Mouse (Mus musculus): ENCODE results near the gene Tbcc. TPM values are rescaled to one million over a fixed set of nuclear protein-coding genes. Genes with fewer than 3 reads are reported as not detected.

Tbcc gene
- polyA plus RNA-seq, 1 experiment from 2014 or later = 58.0 TPM

DNA sequence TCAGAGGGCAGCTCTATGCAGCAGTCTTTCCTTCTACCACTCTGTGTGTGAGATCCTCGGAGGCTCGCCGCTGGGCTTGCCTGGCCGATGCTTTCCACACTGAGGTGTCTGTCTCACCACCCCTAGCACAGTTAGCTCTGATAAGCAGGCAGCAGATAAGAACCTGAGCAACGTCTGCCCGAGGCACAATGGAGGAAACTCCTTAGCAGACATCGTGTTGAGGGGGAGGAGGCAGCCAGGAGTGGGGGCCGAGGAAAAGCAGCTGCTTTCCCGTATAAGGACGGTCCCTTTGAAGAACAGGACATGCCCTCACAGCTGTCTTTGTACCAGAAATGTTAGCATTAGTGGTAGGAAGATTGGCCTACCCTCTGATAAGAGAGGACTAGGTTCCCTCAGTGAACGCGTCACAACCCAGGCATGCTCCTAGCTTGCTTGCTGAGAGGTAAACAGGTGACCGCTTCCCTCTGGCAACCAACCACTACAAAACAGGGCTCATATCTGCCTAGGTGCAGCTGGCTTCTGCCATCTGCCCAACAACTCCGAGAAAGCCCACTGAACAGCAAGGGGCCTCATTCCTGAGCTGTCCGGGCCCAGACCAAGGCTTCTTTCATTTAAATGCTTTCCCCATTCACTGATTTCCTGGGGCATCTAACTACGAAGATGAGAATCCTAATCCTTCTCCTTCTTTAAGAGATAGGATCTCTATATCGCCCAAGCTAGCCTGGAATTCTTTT lies 4.4 kb upstream of the Tbcc start:
- Histone ChIP-seq H3K4me2 (replicated peaks) (no peak overlapping the region), H3K27ac (no peak overlapping the region), H3K9me3 (no peaks in the 10 kb centered on the region), H3K4me3 (no peak overlapping the region), H3K36me3 (no peaks in the 10 kb centered on the region), H3K27me3 (no peaks in the 10 kb centered on the region), H3K9ac (no peak overlapping the region), H3K4me1 (peaks cover 22% of the 10 kb centered on the region)
- ATAC-seq (ENCODE audit: low FRiP score, low read depth) = no peak
- 49% methylated on average over 17 of the region's 17 CpGs for WGBS

DNA sequence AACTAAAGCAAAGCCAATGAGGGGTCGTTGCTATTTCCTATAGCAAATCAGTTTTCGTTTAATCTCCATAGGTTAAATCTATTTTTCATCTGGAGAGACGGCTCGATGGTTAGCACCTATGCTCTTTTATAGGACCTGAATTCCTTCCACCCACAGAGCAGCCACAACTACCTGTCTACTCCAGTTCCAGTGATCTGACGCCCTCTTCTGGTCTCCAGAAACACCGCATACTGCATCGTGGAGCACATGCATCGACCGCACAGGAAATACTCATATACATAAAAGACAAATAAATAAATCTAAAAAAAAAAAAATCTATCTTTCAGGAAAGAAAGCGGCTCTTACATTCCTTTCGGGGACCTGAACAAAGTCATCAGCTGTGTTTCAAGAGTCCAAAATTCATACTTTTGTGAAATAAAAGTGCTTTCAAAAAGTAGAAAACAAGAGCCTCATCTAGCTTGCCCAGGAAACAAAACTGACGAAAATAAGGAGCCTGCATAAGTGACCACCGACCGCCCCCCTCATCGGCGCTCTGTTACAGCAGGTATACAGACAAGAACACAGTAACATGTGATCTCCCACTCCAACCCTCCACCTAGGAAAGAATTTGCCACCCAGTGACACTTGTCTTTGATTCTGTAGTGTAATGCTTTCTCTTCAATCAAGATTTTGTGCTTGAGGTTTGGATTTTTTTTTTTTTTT lies 1.8 kb upstream of the Tbcc start:
- Histone ChIP-seq H3K27ac (peak overlapping the region; percentile 99), H3K9me3 (no peaks in the 10 kb centered on the region), H3K4me3 (peak overlapping the region; percentile 94), H3K4me1 (peaks cover 43% of the 10 kb centered on the region), H3K9ac (peak overlapping the region; percentile 83), H3K4me2 (replicated peaks) (peak overlapping the region; percentile 77), H3K27me3 (no peaks in the 10 kb centered on the region), H3K36me3 (peaks cover 14% of the 10 kb centered on the region)
- 32% methylated on average over 16 of the region's 16 CpGs for WGBS
- no peak for ATAC-seq (ENCODE audit: low FRiP score, low read depth)

DNA sequence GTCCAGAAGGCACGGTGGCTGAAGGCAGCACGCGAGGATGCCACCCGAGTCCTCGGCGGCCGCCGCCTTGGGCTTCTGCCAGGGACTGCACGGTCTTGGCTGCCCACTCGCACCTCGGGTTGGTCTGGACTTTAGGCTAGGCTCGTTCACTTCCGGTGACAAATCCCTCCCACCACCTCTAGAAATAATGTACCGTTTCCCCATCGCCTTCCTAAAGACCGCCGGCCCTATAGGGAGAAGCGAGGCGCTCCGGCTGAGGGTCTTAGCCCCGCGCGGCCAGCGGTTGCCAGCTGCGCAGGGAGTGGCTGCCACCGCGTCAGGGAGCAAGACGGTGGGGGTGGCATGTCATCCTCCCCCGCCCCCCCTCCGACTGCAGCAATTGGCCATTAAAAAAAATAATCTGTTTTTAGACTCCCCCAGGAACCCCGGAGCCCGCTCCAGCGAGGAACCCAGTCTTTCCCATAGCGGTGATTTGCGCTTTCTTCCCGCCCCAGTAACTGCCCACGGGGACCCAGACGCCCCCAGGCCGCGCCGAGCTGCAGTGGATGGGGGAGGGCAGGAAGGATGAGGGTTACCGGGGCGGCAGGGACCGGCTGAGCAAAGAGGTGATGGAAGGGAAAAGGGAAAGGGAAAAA lies 917 bp upstream of the Tbcc start:
- ATAC-seq (ENCODE audit: low FRiP score, low read depth) = peak; percentile 45
- no peaks in the 10 kb centered on the region for H3K9me3 ChIP-seq
- WGBS = under 1% methylated on average over 44 of the region's 44 CpGs
- H3K27me3 ChIP-seq = no peaks in the 10 kb centered on the region
- peaks cover 18% of the 10 kb centered on the region for H3K36me3 ChIP-seq
- H3K9ac ChIP-seq = peak overlapping the region; percentile 83
- H3K4me3 ChIP-seq = peak overlapping the region; percentile 94
- peak overlapping the region; percentile 99 for H3K27ac ChIP-seq
- peaks cover 43% of the 10 kb centered on the region for H3K4me1 ChIP-seq
- H3K4me2 ChIP-seq (replicated peaks) = peak overlapping the region; percentile 77

DNA sequence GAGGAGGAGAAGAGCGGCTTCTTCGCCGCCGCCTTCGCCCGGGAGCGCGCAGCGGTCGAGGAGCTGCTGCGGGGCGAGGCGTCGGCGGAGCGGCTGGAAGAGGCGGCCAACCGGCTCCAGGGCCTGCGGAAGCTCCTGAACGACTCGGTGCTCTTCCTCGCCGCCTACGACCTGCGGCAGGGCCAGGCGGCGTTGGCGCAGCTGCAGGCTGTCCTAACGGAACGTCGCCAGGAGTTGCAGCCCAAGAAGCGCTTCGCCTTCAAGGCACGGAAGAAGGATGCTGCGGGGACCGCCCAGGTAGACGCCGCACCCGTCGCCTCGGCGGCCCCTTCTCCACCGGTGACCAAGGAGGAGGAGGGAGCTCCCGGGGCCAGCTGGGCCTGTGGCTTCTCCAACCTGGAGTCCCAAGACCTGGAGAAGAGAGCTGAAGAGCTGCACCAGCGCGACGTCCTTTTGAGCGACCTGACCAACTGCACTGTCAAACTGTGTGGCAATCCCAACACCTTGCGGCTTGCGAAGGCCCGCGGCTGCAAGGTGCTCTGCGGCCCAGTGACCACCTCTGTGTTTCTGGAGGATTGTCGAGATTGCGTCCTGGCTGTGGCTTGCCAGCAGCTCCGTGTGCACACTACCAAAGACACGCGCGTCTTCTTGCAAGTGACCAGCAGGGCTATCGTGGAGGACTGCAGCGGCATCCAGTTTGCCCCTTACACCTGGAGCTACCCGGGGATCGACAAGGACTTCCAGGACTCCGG lies 535 bp downstream of the Tbcc start:
- under 1% methylated on average over 64 of the region's 64 CpGs for WGBS
- peak overlapping the region; percentile 94 for H3K4me3 ChIP-seq
- peak; percentile 8 for ATAC-seq (ENCODE audit: low FRiP score, low read depth)
- peak overlapping the region; percentile 90 for H3K27ac ChIP-seq
- no peaks in the 10 kb centered on the region for H3K27me3 ChIP-seq
- peaks cover 18% of the 10 kb centered on the region for H3K36me3 ChIP-seq
- H3K9me3 ChIP-seq = no peaks in the 10 kb centered on the region
- H3K4me2 ChIP-seq (replicated peaks) = peak overlapping the region; percentile 99
- H3K4me1 ChIP-seq = peaks cover 38% of the 10 kb centered on the region
- peak overlapping the region; percentile 96 for H3K9ac ChIP-seq

DNA sequence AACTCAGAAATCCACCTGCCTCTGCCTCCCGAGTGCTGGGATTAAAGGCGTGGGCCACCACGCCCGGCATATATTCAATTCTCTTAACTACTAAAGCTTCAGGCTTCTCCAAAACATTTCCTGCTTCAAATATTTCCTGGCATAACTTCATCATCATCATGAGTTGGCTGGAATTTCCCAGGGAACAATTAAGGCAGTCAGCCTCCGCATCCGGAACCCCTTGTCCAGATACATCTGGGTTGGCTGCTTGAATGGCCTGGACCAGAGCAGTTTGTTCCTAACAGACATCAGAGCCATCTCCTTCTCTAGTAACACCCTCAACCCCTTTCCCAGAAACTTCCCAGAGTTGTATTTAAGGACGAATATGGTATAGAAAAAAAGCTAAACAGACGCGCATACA lies 4.9 kb downstream of the Tbcc start:
- no peak for ATAC-seq (ENCODE audit: low FRiP score, low read depth)
- Histone ChIP-seq H3K36me3 (peaks cover 18% of the 10 kb centered on the region), H3K9me3 (no peaks in the 10 kb centered on the region), H3K27ac (no peak overlapping the region), H3K4me2 (replicated peaks) (no peak overlapping the region), H3K27me3 (no peaks in the 10 kb centered on the region), H3K9ac (no peak overlapping the region), H3K4me3 (no peak overlapping the region), H3K4me1 (peaks cover 21% of the 10 kb centered on the region)
- 92% methylated on average over 9 of the region's 9 CpGs for WGBS

DNA sequence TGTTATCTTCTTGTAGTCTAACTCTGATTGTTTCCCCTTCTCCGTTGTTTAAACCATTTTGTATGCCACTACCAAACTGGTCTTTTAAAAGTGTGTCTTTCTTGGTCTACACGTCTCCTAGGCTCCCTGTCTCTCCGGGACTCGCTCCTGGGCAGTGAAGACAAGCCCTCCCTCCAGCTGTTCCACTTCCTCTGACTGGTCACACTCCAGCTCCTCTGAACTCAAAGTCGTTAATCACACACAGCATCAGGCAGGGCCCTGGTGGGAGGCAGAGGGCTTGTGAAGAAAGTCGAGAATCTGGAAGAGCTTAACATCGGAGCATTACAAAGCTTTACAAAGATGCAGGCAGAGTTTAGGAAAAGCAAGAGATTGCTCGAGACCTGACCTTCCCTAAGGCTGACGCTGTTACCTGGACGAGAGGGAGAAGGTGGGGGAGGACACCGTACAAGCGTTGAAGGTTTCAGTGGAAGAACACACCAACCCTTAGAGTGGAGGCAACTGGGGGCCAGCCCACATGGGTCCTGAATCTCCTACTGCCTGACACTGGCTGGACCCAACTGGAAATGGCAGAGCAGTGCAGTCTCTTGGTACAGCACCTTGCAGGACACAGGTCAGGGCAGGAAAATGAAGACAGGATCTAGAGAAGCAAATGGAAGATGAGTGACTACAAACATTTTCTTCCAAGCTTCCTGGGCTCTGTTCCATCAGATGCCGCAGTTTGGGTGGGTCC lies 6.9 kb downstream of the Tbcc start:
- Histone ChIP-seq H3K4me1 (peaks cover 9% of the 10 kb centered on the region), H3K27ac (no peak overlapping the region), H3K9me3 (no peaks in the 10 kb centered on the region), H3K27me3 (no peaks in the 10 kb centered on the region), H3K4me2 (replicated peaks) (no peak overlapping the region), H3K36me3 (peaks cover 15% of the 10 kb centered on the region), H3K9ac (0 out of 2 replicates have a peak overlapping the region, but pooled peaks have one; percentile 8), H3K4me3 (no peak overlapping the region)
- 30% methylated on average over 13 of the region's 13 CpGs for WGBS
- no peak for ATAC-seq (ENCODE audit: low FRiP score, low read depth)

DNA sequence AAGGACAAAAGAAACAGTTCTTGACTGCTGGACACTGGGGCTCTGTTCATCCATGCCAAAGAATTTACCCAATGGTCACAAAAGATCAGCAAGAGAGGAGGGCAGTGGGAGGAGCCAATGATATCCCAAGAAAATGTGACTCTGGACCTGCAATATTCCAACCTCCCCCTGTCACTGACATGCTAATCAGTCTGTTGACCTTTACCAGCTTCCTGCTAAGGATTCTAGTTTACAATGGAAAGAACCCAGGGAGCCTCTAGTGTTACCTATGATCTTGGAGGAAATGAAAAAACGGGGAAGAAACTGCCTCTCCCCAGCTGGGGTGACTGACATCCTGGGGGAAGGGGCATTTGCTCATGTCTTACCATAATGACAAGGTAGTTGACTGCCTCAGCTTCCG lies 10.5 kb downstream of the Tbcc start:
- Histone ChIP-seq H3K27me3 (no peaks in the 10 kb centered on the region), H3K4me2 (replicated peaks) (no peak overlapping the region), H3K9me3 (no peaks in the 10 kb centered on the region), H3K27ac (no peak overlapping the region), H3K4me3 (no peak overlapping the region), H3K4me1 (0 out of 2 replicates have a peak, but pooled peaks cover 2% of the 10 kb centered on the region), H3K36me3 (no peaks in the 10 kb centered on the region), H3K9ac (no peak overlapping the region)
- WGBS = 58% methylated on average over 2 of the region's 2 CpGs
- ATAC-seq (ENCODE audit: low FRiP score, low read depth) = no peak

DNA sequence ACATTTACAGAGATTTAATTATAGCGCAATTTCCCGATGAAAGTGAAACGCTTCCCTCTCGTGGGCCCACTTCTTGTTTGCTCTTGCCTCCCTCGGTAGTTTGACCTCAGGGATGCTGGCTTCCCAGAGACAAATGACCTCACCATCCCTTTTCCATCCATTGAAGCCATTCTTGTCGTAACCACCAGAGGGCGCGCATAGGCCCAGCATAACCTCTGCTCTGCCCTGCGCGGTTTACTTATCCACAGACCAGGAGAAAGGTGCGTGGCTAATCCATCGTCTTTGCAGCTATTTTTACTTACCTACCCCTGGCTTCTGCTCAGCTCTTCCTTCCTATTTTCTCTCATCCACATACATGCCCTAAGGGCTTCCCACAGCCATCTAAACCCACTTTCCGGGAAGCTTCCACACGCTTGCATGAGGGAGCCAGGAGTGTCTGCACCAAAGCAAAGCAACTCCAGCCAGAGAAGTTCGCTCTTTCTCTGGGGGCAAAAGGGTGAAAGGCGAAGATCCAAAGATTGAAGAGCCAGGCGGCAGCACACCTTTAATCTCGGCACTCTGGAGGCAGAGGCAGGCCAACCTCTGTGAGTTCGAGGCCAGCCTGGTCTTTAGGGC lies 13.5 kb downstream of the Tbcc start:
- Histone ChIP-seq H3K9me3 (no peaks in the 10 kb centered on the region), H3K9ac (peak overlapping the region; percentile 39), H3K4me2 (replicated peaks) (peak overlapping the region; percentile 23), H3K4me1 (0 out of 2 replicates have a peak, but pooled peaks cover 2% of the 10 kb centered on the region), H3K4me3 (no peak overlapping the region), H3K36me3 (no peaks in the 10 kb centered on the region), H3K27ac (no peak overlapping the region), H3K27me3 (no peaks in the 10 kb centered on the region)
- WGBS = 22% methylated on average over 19 of the region's 19 CpGs
- peak; percentile 64; the same call in 1 of the 2 replicates for ATAC-seq (ENCODE audit: low FRiP score, low read depth)

DNA sequence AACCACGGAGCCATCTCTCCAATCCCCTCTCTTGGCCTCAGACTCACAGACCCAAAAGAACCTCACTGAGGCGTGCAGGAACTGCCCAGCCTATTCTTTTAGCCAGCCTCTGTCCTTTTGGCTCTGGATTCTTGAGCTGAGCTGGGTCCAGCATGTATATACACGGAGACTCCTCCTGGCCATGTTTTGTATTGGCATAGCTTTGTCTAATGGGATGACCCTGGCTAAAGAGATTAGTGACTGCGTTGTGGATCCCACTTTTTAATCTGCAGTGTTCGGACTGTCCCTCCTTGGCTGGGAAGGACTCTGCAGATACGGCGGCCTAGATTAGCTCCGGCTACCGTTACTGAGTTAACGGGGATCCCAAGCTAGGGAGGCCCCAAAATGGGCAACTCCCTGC lies 19.7 kb downstream of the Tbcc start, which contains the start of gene Prph2:
Gene Prph2 (plus strand): TSS at position 274 of the 400 bp plus-strand sequence.
- no peak for ATAC-seq (ENCODE audit: low FRiP score, low read depth)
- Histone ChIP-seq H3K4me2 (replicated peaks) (no peak within 1 kb of the TSS), H3K4me3 (no peak within 1 kb of the TSS), H3K27ac (no peak within 1 kb of the TSS), H3K27me3 (no peaks in the 10 kb centered on the region), H3K9me3 (no peaks in the 10 kb centered on the region), H3K4me1 (no peaks in the 10 kb centered on the region), H3K9ac (no peak within 1 kb of the TSS), H3K36me3 (no peaks in the 10 kb centered on the region)
- 87% methylated on average over 10 of the region's 10 CpGs for WGBS

DNA sequence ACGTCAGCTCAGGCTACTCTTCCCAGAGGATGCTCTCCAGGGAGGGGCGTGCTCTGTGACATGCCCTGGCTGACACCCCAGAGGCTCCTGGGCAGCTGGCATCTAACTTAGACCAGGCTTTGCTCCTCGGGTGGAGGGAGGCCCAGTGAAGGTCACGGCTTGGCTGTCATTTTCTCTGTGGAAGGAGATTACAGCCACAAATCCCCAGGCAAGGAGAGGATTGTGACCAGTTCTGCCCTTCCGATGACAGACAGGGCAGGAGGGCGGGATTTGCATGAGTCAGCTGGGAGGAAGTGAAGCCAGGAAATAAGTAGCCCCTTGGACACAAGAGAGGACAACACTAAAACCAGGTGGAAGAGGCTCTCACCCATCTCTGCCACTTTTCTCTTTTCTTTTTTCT lies 21.8 kb downstream of the Tbcc start:
- Histone ChIP-seq H3K36me3 (no peaks in the 10 kb centered on the region), H3K9ac (no peak overlapping the region), H3K4me3 (no peak overlapping the region), H3K27me3 (no peaks in the 10 kb centered on the region), H3K4me2 (replicated peaks) (no peak overlapping the region), H3K4me1 (no peaks in the 10 kb centered on the region), H3K9me3 (no peaks in the 10 kb centered on the region), H3K27ac (no peak overlapping the region)
- no peak for ATAC-seq (ENCODE audit: low FRiP score, low read depth)
- 46% methylated on average over 6 of the region's 6 CpGs for WGBS

DNA sequence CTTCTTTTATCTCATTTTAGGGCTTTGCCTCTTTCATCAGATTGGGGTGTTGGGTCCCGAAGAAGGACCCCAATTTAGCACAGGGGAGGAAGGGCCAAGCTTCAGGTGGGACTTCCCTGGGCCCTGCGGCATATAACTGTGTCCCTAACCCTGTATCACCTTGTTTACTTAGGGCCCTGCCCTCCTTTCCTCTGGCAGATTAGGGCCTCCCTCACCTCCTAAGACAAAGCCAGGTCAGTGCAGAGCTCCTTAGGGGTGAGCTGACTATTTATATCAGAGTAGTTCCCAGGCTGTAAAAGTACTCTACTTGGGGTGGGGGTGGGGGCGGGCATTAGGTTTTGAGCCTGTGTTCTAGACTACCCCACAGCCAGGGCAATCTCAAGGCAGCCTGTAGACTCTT lies 24.6 kb downstream of the Tbcc start:
- no peak overlapping the region for H3K4me3 ChIP-seq
- no peaks in the 10 kb centered on the region for H3K9me3 ChIP-seq
- no peak for ATAC-seq (ENCODE audit: low FRiP score, low read depth)
- H3K27me3 ChIP-seq = no peaks in the 10 kb centered on the region
- no peak overlapping the region for H3K4me2 ChIP-seq (replicated peaks)
- H3K36me3 ChIP-seq = no peaks in the 10 kb centered on the region
- no peaks in the 10 kb centered on the region for H3K4me1 ChIP-seq
- WGBS = 63% methylated on average over 3 of the region's 3 CpGs
- H3K9ac ChIP-seq = no peak overlapping the region
- H3K27ac ChIP-seq = no peak overlapping the region
